Mouse (Mus musculus): ENCODE data around the gene Kcnma1.
A peak's percentile ranks its signal among the peaks of the same experiment; 100 is the strongest.

The Kcnma1 gene

DNA sequence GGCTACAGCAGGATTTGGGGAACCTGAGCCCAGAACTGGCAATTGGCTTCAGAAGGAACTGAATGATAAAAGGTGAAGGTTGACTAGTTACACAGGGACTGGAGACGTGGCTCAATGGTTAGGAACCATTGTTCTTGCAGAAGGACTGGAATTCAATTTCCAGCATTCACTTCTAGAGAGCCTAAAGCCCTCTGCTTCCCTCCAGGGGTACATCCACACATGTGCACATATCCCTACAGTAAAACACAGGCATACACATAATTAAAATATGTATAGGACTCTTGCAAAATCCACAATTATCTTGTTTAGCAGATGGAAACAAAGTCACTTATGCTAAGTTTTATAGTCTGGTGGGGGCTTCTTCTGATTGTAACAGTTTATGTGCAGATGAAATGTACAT, 485.1 kb downstream of the Kcnma1 start:
- DNase-seq (ENCODE audit: low spot score) = no peak

DNA sequence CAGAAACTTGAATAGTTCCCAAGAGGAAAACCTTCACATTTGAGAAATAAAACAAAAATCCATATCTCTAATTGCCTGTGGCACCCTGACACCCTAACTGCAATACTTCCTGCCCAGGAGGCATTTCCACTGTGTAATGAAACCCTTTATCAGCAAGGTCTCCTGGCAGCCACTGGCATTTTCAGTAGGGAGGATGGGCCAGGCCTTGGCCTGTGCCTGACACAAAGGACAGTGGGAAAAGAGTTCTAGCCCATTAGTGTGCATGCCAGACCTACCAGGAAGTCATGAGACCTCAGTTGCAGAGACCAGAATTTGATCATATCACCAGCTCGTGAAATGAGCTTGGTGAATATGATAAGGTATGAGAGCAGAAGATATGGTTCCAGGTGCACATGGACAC, 488.4 kb downstream of the Kcnma1 start:
- DNase-seq (ENCODE audit: low spot score) = no peak

DNA sequence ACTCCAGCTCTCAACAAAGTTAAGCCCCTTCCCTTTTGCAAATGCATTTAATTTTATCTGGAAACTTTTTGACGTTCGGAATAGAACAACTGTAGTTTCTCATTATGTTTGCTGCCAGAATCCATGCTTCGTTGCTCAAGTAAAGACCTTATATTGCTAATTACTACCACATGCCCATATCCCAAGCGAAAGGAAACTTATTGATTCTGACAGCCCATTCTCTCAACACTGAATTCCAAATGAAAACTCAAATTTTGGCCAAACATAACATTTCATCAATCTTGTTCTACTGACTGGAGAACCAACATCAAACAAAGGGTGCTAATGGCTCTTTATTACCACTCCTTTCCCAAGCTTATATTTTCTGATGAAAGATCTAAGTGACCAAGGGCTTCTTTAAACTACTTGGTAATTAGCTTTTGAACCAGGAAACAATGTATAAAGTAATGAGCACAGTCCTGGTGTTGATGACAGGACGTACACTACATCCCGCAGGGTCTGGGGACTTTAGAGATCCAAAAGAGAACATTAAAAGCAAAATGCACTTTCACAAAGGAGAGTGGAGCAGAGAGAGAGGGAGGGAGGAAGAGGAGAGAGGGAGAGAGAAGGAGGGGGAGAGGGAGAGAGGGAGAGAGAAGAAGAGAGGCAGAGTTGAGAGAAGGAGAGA, 490.3 kb downstream of the Kcnma1 start:
- DNase-seq (ENCODE audit: low spot score) = no peak

DNA sequence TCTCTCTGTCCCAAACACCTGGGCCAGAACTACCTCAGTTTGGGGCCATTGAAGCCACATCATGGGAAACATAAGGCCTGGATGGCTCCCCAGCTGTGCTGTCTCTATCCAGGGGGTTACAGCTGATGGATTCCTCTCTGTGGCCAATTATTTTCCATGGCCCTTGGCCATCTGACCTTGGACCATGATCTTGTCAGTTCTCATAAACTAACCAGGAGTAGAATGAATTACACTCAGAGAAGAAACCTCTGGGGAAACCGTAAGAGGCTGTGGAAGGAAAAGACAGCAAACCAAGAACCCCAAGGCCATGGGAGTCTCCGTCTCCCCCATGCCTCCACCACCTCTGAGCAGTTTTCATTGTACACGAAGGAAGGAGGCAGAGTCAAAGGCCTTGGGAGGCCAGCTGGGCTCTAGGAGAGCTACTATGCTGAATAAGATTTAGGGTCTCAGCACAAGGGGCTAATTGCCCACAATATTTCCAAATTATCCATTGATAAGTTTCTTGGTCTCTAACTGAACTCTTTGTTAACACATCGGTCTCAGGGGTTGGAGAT, 491.6 kb downstream of the Kcnma1 start:
- no peak for DNase-seq (ENCODE audit: low spot score)

DNA sequence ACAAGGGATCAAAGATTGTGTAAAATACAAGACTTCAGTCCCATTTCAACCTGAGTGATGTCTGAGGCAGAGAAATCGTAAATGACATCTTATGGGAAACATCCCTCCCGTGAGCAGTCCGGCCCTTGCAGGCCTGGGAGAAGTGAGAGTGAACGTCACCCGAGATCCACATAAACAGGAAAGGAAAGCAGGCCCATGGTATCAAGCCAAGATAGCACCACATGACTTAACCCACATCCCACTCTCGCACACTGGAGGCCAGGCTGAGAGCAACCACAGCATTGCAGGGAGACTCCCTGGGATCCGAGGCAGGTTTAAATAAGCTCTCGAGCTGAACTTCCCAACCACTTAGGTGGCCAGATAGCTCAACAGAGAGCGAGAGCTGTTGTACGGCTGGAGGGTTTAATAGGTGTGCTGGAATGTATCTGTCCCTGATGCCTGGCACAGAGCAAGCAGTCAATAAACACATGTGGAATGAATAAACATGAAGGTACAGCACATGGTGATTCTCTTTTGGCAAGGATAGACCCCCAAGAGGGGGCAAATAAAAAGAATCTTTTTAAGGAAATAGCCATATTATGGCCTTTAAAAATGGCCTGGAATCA, 493.1 kb downstream of the Kcnma1 start:
- no peak for DNase-seq (ENCODE audit: low spot score)

DNA sequence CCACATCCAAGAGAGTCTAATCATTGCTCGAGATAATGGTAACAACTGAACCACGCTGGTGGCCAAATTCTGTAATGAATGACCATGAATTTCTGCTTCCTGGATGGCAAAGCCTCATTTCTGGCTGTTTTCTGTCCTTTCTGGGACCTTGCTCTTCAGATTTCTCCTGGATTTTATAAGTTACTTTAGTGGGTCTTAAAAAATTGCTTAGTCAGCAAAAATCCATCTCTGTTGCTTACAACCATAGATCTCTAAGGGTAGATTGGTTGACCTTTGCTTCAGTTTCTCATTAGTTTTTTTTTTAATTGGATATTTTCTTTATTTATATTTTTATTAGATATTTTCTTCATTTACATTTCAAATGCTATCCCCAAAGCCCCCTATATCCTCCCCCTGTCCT, 496.9 kb downstream of the Kcnma1 start:
- no peak for DNase-seq (ENCODE audit: low spot score)

DNA sequence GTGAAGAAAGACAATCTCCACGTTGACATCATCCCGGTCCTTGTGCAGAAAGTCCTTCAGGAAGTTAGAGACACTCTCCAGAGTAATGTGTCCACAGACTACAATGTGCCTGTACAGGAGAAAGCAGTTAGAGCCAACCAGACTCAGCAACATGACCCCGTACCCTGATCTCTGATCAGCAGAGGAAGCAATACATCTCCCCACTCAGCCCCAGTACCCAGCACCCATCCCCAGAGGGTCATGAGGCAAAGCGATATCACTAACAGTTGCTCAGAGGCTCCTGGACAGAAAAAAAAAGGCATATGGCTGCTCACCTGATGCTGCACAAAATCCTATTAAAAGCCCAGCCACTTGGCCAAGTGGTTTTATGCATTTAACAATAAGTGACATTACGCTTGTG, 504.5 kb downstream of the Kcnma1 start:
- no peak for DNase-seq (ENCODE audit: low spot score)

DNA sequence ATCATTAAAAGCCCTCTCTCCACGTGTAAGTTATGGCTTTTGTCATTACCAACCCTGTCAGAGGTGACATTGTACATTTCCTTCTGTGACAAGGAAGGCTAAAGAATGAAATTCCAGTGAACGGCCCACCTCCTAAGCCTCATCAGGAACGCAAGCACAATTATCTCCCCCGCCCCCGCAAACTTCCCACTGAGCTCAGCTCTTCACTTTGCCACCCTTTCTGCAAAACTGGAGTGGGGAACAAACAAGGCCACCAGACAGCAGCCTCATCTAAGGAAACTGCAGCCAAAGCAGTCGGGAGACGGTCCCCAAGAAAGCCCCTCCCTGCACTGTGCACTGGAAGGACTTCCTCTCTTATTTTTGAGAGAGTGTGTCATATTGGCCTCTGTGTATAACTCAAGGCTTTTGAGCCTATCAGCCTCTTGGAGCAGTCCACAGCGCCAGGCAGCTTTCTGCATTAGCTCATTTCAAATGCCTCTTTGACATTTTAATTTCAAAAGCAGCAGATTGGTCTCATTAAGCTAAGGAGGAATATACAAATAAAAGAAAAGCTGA, 512.0 kb downstream of the Kcnma1 start:
- no peak for DNase-seq (ENCODE audit: low spot score)

DNA sequence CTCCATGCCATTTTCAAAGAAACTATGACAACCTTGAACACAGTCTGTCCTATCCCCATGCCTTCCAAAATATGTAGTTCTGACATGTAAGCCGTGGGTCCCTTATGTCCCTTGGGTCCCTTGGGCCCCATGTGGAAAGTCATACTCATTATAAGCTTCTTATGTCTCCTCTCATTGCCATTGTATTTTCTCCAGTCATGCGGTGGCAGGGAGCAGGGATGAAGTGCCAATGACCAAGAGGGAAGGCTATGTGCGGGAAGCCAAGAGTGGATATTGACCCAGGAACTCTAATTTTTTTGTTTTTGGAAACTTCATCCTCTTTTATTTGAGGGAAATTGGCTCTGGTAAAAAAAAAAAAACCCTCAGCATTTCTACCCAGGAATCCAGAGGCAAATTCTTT, 517.5 kb downstream of the Kcnma1 start:
- DNase-seq (ENCODE audit: low spot score) = no peak

DNA sequence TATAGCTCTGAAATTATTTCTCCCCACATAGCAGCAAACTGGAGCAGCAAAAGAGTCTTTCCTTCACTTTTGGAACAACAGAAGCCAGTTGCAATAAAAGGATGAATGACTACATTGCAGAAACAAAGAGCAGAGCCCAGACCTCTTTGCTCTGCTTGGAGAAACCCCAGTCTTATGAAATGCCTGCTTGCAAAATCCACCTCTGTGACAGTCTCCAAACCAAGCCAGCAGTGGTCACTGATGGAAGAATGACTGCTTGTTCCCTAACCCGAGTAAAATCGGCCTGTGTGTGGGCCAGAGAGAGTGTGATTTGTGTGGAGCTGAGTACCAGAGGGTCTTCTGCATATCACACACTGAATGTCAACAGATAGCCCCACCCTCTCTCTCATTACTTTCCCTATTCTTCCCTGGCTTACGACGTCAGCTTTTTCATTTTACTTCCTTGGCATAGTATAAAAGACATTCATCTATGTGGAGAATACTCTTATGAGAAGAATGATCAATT, 518.0 kb downstream of the Kcnma1 start:
- DNase-seq (ENCODE audit: low spot score) = no peak

DNA sequence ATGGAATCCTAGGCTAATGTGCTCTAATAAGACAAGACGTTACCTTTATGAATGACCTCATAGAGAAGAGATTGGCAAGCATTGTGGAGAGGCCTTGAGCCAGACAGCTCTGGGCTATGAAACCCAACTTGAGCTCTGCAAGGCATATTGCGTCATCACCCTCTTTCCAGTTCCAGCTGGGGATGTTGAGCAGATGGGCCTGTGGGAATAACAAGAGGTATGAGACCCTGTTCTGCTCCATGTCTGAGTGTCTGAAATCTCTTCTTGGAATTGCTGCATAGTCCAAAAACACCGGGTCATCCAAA, 519.8 kb downstream of the Kcnma1 start:
- no peak for DNase-seq (ENCODE audit: low spot score)

DNA sequence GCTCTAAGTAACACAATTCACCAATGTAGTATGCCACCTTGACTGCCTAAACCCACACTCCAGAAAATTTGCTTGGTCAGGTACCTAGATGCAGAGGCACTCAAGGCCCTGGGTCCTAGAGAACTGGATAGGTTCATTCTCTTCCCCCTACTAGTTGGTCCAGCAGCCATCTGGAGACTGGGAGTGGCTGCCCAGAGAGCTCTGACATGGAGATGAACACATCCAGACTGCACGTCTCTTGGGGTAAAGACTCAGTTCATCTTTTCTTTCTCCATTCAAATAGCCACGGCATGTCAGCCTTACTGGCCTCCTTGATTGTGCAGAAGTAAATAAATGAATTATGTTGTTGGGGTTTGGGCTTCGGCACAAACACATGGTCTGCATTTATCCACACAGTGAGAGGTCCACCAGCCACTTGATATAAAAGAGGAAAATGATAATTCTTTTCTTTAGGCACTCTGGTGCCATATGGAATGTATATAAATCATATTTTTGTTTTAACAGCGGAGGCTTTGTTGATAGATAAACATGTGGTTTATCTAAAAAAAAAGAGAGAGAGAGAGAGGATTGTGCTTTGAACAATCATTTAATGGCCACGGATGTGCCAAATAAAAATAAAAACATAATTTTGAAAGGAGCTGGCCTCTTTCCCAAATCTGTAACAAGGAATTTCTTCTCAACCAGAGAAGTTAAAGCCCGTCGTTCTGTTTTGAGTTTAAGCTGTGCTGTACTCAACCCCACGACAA, 520.4 kb downstream of the Kcnma1 start:
- DNase-seq (ENCODE audit: low spot score) = no peak

DNA sequence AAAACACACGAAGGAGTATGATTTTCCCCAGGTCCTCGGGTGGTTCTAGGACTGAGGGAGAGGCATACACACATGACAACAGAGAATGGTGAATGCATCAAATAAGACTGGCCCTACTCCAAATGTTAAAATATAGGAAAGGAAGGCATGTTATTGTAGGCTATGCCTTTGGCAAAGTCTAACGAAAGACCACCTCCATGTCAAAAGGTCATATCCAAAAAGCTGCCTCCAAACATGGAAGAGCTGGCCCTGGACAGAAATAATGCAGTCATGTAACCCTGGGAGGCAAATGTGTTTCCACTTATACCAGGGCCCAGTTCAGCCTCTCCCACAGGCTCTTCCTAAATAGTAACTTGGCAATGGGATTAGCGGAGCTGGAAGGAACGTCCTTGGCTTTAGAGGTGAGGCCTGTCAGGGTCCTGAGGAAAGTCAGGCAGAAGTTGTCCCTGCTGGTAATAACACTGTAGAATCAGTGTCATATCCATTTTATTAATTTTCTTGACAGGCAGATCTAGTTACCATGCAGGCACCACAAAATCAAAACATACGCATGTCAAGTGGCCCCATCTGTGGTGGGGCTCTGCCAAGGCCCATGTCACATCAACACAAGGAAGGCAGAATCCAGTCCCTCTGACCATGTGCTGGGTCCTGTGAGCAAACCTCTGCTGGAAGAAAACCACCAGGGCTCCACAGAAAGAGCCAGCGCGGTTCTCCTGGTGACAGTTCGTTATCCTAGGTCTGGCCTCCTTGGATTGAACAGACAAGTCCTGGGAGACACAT, 521.5 kb downstream of the Kcnma1 start:
- DNase-seq (ENCODE audit: low spot score) = no peak

DNA sequence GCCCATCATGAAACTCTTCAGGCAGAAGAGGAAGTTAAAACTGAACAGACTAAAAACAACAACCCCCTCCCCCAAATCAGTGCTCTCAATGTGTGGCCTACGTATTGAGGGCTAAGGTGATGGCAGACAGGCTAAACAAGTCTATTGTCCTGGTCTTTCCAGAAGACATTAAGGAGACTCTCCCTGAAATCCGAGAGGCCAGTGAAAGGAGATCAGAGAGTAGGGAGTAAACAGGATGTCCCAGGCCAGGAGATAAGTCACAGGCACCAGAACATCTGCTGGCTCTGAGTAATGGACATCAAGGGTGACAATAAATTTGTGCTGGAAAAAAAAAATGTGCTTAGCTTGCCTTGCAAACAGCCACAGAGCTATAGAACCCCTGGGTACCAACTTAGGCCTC, 522.9 kb downstream of the Kcnma1 start:
- no peak for DNase-seq (ENCODE audit: low spot score)

DNA sequence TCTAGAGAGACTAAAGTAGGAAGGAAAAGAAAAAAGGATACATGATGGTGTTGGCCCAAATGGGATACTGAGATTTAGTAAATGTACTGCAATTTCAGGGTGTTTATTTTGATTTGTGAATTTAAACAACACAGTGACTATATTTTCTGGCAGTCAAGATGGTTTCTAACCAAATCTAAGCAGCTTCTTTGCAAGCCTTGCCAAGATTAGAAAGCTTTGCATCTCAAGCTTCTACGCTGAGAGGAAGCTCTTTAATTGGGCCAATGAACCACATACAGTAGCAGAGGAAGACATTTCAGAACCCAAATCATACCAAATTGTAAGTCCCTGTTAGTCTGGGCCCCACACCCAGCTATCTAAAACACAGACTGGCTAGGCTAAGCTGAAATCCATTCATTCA, 527.6 kb downstream of the Kcnma1 start:
- no peak for DNase-seq (ENCODE audit: low spot score)

DNA sequence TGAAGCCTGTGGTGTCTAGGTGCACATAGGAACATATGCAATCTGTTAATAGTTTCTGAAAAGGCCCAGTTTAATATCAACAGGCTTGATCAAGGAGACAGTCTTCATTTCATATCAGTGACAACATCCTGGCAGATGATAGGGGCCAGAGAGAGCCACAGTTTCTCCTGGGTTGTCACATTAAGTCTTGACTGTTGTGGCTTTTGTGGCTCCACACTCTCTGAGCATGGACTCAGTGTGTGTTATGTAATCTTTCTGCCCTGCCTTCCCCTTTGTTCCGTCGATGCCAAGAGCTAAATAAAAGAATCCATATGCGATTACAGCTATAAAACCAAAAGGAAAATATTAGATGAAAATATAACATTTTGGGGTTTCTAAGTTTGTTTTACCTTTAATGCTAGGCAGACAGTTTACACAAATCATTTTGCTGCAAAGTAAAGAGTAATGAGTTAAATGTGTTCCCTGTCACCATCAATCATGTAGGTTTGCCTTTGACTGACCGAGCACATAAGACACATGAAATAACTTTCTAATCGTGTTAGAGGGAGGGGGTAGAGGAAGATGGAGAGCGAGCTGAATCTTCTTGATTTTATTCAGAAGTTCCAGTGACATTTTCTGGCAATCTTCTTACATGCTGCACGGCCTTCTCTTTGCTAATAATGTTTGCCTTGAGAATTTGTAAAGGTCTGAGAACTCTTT, 528.3 kb downstream of the Kcnma1 start:
- DNase-seq (ENCODE audit: low spot score) = no peak

DNA sequence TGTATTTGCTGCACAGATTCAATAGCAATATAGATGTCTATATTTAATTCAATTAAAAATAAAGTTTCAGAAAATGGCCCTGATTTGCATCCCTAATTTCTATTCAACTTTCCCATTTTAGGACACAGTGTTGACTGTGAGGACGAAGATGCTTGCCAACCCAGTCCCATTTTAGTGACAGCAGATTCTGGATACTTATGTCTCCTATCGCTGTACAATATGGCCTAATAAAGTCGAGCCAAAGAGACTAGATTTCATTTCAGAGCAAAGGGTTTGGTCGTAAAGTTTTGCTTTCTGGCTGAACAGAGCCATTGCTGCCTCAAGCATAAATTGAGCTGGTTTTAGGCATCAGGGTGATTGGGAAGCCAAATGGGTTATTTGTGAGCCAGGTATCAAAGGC, 539.2 kb downstream of the Kcnma1 start:
- DNase-seq (ENCODE audit: low spot score) = peak; percentile 41

DNA sequence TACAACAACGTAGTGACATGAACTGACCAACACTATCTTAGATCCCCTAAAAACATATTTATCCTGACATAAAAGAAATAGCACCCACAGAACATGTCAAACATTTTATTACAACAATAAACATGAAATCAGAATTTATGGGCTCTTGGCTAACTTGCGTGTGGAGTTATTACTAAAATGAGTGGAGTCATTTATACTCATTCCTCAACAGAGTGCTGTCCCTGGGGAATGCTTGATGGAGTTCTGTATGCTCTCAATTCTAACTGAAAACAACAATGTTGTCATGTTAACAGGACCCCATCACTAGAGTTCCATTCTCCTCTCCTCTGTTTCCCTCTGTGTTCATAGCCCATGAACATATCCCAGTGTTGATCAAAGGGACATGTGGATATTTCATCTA, 544.2 kb downstream of the Kcnma1 start:
- DNase-seq (ENCODE audit: low spot score) = no peak

DNA sequence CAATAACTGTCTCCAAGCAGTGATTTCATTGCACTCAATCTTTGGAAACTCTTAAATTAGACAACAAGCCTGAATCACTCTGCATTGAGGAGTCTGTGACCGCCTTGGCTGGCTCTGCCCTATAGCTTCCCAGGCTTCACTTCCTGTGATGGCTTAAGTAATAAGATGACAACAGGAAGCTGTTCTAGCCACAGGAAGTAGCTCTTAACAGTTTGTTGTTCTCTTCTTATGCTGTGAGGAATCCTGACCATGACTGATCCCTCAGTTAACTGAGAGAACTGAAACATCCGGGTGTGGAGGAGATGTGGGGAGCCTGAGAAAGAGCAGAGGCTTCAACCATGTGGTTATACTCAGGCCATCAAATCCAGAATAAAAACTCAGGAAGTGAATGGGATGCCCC, 549.2 kb downstream of the Kcnma1 start:
- DNase-seq (ENCODE audit: low spot score) = no peak

DNA sequence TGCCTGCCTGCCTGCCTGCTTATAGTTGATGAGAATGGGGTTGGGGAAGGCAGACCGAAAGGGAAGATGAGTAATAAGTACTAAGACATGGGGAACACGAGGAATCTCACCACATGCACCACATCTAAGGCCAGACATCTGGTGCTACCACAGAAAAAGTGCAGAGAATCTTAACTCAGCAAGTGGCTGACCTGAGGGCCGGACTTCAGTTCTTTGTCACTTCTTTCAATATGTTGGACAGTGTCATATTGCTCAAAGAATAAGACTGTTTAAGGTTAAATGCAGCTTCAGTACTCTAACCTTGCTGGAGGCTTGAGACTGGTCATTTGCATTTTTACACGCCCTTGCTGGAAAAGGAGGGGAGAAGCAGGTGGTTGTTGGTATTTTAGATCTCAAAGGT, 555.7 kb downstream of the Kcnma1 start:
- no peak for DNase-seq (ENCODE audit: low spot score)

DNA sequence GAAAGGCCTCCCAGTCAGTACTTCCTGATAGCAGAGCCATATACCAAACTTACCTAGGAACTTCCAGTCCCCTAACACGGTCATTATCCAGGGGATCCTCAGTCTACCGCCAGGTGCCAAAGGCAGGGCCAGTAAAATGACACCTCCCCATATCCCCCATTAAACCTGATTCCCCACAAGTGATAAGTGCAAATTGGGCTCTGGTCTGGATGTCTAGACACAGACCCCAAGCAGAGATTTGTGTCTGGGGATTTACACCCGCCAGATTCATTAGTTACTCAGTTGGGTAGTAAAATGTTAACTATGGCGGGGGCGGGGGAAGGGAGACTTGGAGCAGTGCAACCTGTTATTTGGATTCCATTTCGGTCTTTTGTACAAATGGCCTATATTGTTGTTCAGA, 562.6 kb downstream of the Kcnma1 start:
- no peak for DNase-seq (ENCODE audit: low spot score)

DNA sequence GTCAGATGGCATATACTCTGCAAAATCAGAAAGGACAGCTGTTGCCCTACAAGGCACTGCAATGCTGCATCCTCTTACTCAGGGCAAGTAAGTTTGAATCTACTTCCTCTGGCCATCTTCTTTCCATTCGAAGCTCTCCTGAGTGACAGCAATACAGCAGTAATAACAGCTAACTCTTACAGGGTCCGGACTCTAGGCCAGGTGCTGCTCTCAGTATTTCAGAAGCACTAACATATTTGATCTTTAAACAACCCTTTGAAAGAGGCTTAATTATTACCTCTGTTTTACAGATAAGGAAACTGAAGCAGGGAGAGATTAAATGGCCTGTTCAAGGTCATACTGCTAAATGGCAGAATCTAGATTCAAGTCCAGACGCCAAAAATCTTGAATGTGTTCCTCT, 576.8 kb downstream of the Kcnma1 start:
- no peak for DNase-seq (ENCODE audit: low spot score)

Measured in layer of hippocampus, adult 9-10 months (tissue).